Mouse (Mus musculus): ENCODE measurements at regions not wholly inside any gene's neighbourhood (a gene's known extent, or its start where the extent isn't known, plus 50 kb on each side); places are given as distances from the start of the nearest gene placed in this dataset.
A peak's percentile ranks its signal among the peaks of the same experiment; 100 is the strongest.

DNA sequence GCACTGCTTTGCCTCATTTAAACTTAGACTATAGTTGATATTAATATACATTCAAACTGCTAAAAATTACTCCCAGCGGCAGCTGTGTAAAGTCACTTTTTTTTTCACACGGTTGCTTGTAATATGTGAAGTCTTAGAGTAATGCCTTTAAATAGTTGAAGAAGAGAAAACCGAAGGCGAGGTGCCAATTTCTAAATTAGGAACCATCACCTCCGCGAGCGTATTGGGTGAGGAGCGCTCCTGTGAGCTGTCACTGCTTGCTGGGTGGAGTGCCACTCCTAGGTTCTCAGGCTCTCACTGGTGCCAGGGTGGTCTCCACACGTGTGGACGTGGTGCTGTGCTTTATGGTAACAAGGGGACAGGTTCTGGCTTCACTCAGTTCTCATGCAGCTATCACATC lies 82.8 kb upstream of the Nectin3 start:
- DNase-seq = no peak

DNA sequence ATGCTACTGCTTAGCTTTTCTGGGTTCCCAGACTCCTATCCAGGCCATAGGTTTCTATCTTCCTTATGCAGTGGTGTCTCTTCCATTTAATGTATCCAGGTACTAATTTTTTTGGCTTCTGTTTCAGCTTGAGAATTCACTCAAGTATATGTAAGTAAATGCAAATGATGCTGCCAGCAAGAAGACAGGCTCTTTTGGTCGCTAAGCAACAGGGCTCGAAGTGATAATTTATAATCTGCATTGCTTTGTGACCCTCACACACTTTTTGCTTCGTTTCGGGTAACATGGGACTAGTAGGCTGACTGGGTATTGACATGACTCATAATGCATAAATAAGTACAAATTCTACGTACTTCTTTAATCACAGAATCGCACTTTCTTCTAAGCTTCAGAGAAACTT lies 75.9 kb upstream of the Nectin3 start:
- no peak for DNase-seq

DNA sequence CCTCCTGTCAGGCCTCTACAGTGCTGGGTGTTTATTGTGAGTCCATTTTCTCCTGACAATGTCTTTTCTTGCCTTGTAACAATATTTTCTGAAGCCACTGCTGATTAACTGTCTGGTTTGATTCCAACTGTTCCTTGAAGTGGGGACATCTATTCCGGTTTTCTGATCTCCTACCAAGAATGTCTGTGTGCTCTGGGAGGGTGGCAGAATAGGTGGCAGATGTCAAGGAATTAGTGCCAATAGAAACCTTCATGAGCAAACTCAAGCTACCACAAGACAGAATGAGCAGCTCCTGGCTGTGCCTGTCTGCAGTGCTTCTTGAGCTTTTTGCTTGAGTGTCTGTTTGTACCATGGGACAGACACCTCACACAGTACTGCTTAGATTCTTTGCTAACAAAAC lies 69.1 kb upstream of the Nectin3 start:
- no peak for DNase-seq

DNA sequence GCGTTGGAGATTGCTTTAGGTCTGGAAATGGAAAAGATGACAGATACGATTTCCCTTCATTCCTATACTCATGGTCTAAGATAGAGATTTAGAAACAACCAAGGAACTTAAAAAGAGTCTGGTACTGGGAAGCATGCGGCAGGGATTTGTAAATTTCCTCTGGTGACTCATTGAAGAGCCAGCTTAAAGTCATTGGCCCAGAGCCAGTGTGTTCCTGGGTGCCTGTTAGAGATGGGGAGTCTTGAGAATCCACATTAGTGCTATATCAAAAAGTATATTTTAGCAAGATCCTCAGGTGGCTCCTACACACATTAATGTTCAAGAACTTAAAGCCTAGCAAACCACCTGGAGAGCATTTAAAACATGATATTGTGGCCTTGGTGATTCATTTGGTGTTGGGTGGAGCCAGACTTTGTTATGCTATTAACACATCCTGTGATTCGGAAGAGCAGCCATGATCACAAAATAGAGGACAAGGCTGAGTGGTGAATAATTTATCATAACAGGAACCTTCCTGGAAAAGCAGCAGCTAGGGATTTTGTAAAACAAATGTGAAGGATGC lies 67.8 kb upstream of the Nectin3 start:
- peak; percentile 10 for DNase-seq

DNA sequence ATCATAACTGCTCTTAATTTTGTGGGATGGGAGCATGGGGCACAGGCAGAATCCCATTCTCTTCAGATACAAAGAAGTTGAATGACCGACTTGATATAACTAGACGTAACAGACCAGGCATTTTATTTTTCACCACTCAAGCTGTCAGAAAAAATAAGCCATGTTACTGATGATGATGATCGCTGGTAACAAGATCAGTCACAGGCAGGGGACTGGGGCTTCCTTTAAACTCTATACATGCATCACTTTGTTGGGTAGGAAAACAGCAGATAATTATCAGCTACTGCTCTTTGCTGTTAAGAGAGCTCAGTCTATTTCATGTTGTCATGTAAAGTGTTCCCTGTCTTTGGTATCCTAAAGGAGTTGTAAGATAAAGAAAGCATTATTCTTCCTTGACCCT lies 59.0 kb upstream of the Nectin3 start:
- no peak for DNase-seq

DNA sequence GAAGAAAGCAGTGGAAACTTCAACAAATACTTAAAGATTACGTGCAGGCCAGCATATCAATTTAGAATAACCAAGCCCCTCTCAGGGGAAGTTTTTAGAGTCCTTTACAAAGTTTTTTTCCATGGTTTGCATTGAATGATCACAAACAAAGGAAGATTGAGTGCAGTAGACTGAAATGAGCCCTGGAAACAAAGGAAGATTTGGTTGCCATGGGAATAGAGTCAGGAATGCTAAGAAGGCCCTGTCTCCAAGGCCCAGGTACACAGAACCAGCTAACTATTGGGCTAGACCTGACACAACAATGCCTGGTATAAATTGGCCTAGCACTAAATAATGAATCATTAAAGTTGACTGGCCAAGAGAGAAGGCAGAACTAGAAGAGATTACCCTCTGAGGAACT lies 49.9 kb upstream of the Nectin3 start:
- no peak for DNase-seq
